Mouse (Mus musculus): ENCODE results near the gene Ptprb.

Ptprb gene

GRCm38 (mm10) chr10:116428026-116428780, 152.9 kb downstream of the Ptprb start:
- no peak for DNase-seq

- DNase-seq, result no peak
Observed at GRCm38 (mm10) chr10:116432421-116432820, 157.1 kb downstream of the Ptprb start.

GRCm38 (mm10) chr10:116435455-116435854, 160.1 kb downstream of the Ptprb start:
- DNase-seq, result no peak

Measured in kidney, postnatal 36 days (tissue).